Mouse (Mus musculus) MEL (cell line): ENCODE data around the gene Ccdc91. TPM values are rescaled to one million over a fixed set of nuclear protein-coding genes. Genes with fewer than 3 reads are reported as not detected.

Experiments used
- DNase-seq: peaks from one replicate; pipeline ENCODE4 v3.0.0; 2011; ENCODE audit warnings: low read depth, low spot score
- H3K27ac ChIP-seq: 2 replicates; pipeline ENCODE4 v1.5.1; 2012; ENCODE audit warnings: low read depth, mild to moderate bottlenecking, control low read depth, low read length, moderate library complexity; ENCODE audit not compliant: control insufficient read depth
- H3K27me3 ChIP-seq, 2 experiments: fragments of 150-350 bp in 1 of 2; sonication (generic) in 1 of 2; 2 replicates each; pipeline ENCODE4 v1.6.1; 2012; ENCODE audit warnings: low read length in 2 of 2, mild to moderate bottlenecking in 2 of 2, improper control_type of control experiment in 1 of 2, moderate library complexity in 1 of 2; ENCODE audit not compliant: insufficient read depth in 2 of 2, control insufficient read depth in 1 of 2
- H3K36me3 ChIP-seq, 2 experiments: 2 replicates each; pipeline ENCODE4 v1.6.1; 2012 to 2014; ENCODE audit warnings: low read length in 2 of 2, improper control_type of control experiment in 1 of 2, inconsistent platforms in 1 of 2, mild to moderate bottlenecking in 1 of 2; ENCODE audit not compliant: insufficient read depth in 2 of 2, control insufficient read depth in 1 of 2
- H3K4me1 ChIP-seq, 2 experiments: fragments of 150-350 bp in 1 of 2; sonication (generic) in 1 of 2; 2 replicates each; pipeline ENCODE4 v1.6.1; 2012; ENCODE audit warnings: low read length in 2 of 2, improper control_type of control experiment in 1 of 2, mild to moderate bottlenecking in 1 of 2; ENCODE audit not compliant: insufficient read depth in 2 of 2, control insufficient read depth in 1 of 2
- H3K4me3 ChIP-seq, 2 experiments: fragments of 150-350 bp in 1 of 2; sonication (generic) in 1 of 2; 2 replicates each; pipeline ENCODE4 v1.5.1; 2012; ENCODE audit warnings: low read depth in 2 of 2, low read length in 2 of 2, mild to moderate bottlenecking in 2 of 2, moderate library complexity in 2 of 2, control low read depth in 1 of 2, improper control_type of control experiment in 1 of 2; ENCODE audit not compliant: control insufficient read depth in 1 of 2, insufficient read depth in 1 of 2
- H3K79me2 ChIP-seq: 2 replicates; pipeline ENCODE4 v1.6.1; 2012; ENCODE audit warnings: mild to moderate bottlenecking, low read length, moderate library complexity; ENCODE audit not compliant: control insufficient read depth, poor library complexity, insufficient read depth
- H3K9ac ChIP-seq: 2 replicates; pipeline ENCODE4 v1.6.1; 2012; ENCODE audit warnings: low read depth, mild to moderate bottlenecking, control low read depth, low read length, moderate library complexity; ENCODE audit not compliant: control insufficient read depth, poor library complexity, severe bottlenecking
- H3K9me3 ChIP-seq: fragments of 150-350 bp; sonication (generic); replicated peaks from 2 replicates; pipeline ENCODE4 v1.6.1; 2012; ENCODE audit warnings: mild to moderate bottlenecking, low read length, improper control_type of control experiment, moderate library complexity; ENCODE audit not compliant: insufficient read depth
- BHLHE40 ChIP-seq: IDR thresholded peaks from 2 replicates; pipeline ENCODE4 v1.6.1; 2012; ENCODE audit warnings: low read depth, mild to moderate bottlenecking, inconsistent platforms, low read length, improper control_type of control experiment, borderline replicate concordance
- CHD1 ChIP-seq: IDR thresholded peaks from 2 replicates; pipeline ENCODE4 v1.6.1; 2012; ENCODE audit warnings: low read depth, mild to moderate bottlenecking, inconsistent platforms, low read length, improper control_type of control experiment
- CHD2 ChIP-seq: IDR thresholded peaks from 2 replicates; pipeline ENCODE4 v1.6.1; 2011; ENCODE audit warnings: low read length, improper control_type of control experiment
- CTCF ChIP-seq, 3 experiments: IDR thresholded peaks in 2 of 3; conservative IDR thresholded peaks in 1 of 3; 2 replicates each; pipeline ENCODE4 v1.5.1; 2011 to 2012; ENCODE audit warnings: low read length in 3 of 3, low read depth in 2 of 3, mild to moderate bottlenecking in 2 of 3, improper control_type of control experiment in 1 of 3, inconsistent platforms in 1 of 3, mixed read lengths in 1 of 3, moderate library complexity in 1 of 3; ENCODE audit not compliant: control insufficient read depth in 1 of 3, insufficient read depth in 1 of 3, poor library complexity in 1 of 3, severe bottlenecking in 1 of 3
- ELF1 ChIP-seq: IDR thresholded peaks from 2 replicates; pipeline ENCODE4 v1.6.1; 2014; ENCODE audit warnings: low read depth, mild to moderate bottlenecking, inconsistent platforms, low read length, improper control_type of control experiment, moderate library complexity
- ETS1 ChIP-seq: IDR thresholded peaks from 2 replicates; pipeline ENCODE4 v1.6.1; 2012; ENCODE audit warnings: low read depth, mild to moderate bottlenecking, inconsistent platforms, low read length, improper control_type of control experiment, moderate library complexity
- GABPA ChIP-seq: IDR thresholded peaks from 2 replicates; pipeline ENCODE4 v1.6.1; 2012; ENCODE audit warnings: low read depth, mild to moderate bottlenecking, inconsistent platforms, low read length, improper control_type of control experiment, moderate library complexity
- GATA1 ChIP-seq: IDR thresholded peaks from 2 replicates; pipeline ENCODE4 v1.6.1; 2011; ENCODE audit warnings: low read depth, low read length, improper control_type of control experiment
- KAT2A ChIP-seq: conservative IDR thresholded peaks from 2 replicates; pipeline ENCODE4 v1.6.1; 2012; ENCODE audit warnings: low read depth, low read length, improper control_type of control experiment, inconsistent platforms
- MEF2A ChIP-seq: IDR thresholded peaks from 2 replicates; pipeline ENCODE4 v1.6.1; 2014; ENCODE audit warnings: low read depth, mild to moderate bottlenecking, inconsistent platforms, low read length, improper control_type of control experiment; ENCODE audit not compliant: poor library complexity, insufficient replicate concordance, severe bottlenecking; ENCODE audit errors: extremely low read depth
- POLR2A ChIP-seq, 2 experiments: IDR thresholded peaks; 2 replicates each; pipeline ENCODE4 v1.6.1; 2011 to 2012; ENCODE audit warnings: low read length in 2 of 2, mild to moderate bottlenecking in 2 of 2, control low read depth in 1 of 2, improper control_type of control experiment in 1 of 2, low read depth in 1 of 2, moderate library complexity in 1 of 2; ENCODE audit not compliant: control insufficient read depth in 1 of 2, insufficient read depth in 1 of 2, poor library complexity in 1 of 2
- POLR2AphosphoS2 ChIP-seq: IDR thresholded peaks from 2 replicates; pipeline ENCODE4 v1.6.1; 2011; ENCODE audit warnings: low read length, improper control_type of control experiment
- POLR2AphosphoS5 ChIP-seq: IDR thresholded peaks from 2 replicates; pipeline ENCODE4 v1.6.1; 2012; ENCODE audit warnings: low read depth, borderline replicate concordance, mild to moderate bottlenecking, inconsistent platforms, low read length, moderate library complexity, mixed read lengths
- SIN3A ChIP-seq: IDR thresholded peaks from 2 replicates; pipeline ENCODE4 v1.6.1; 2012; ENCODE audit warnings: low read length, improper control_type of control experiment, inconsistent platforms
- SMC3 ChIP-seq: IDR thresholded peaks from 2 replicates; pipeline ENCODE4 v1.6.1; 2011; ENCODE audit warnings: low read depth, low read length, improper control_type of control experiment
- TAL1 ChIP-seq: IDR thresholded peaks from 2 replicates; pipeline ENCODE4 v1.6.1; 2012; ENCODE audit warnings: mild to moderate bottlenecking, inconsistent platforms, low read length, moderate library complexity, mixed read lengths
- TCF12 ChIP-seq: IDR thresholded peaks from 2 replicates; pipeline ENCODE4 v1.6.1; 2014; ENCODE audit warnings: low read depth, mild to moderate bottlenecking, inconsistent platforms, low read length, improper control_type of control experiment, moderate library complexity
- UBTF ChIP-seq: IDR thresholded peaks from 2 replicates; pipeline ENCODE4 v1.6.1; 2012; ENCODE audit warnings: low read depth, mild to moderate bottlenecking, inconsistent platforms, low read length, improper control_type of control experiment, moderate library complexity, borderline replicate concordance; ENCODE audit not compliant: insufficient read depth
- USF2 ChIP-seq, 2 experiments: IDR thresholded peaks; 2 replicates each; pipeline ENCODE4 v1.6.1; 2011 to 2012; ENCODE audit warnings: improper control_type of control experiment in 2 of 2, low read length in 2 of 2, borderline replicate concordance in 1 of 2, inconsistent platforms in 1 of 2, low read depth in 1 of 2, mild to moderate bottlenecking in 1 of 2; ENCODE audit not compliant: insufficient read depth in 1 of 2
- ZC3H11A ChIP-seq: IDR thresholded peaks from 2 replicates; pipeline ENCODE4 v1.6.1; 2012; ENCODE audit warnings: low read depth, mild to moderate bottlenecking, inconsistent platforms, low read length, improper control_type of control experiment
- ZKSCAN1 ChIP-seq: IDR thresholded peaks from 2 replicates; pipeline ENCODE4 v1.6.1; 2012; ENCODE audit warnings: low read depth, mild to moderate bottlenecking, inconsistent platforms, low read length, improper control_type of control experiment, moderate library complexity
- ZNF384 ChIP-seq: IDR thresholded peaks from 2 replicates; pipeline ENCODE4 v1.6.1; 2012; ENCODE audit warnings: low read depth, mild to moderate bottlenecking, inconsistent platforms, low read length, improper control_type of control experiment
- polyA plus RNA-seq, 2 experiments: library from polyadenylated mRNA; stranded (reverse) in 1 of 2; unstranded in 1 of 2; fragments of >175 nt in 1 of 2; fragments of >200 nt in 1 of 2; gene quantifications; 2 replicates each; pipeline versions ENCODE4 v1.2.1 to v1.2.4; 2012; ENCODE audit warnings: low replicate concordance in 2 of 2, low read depth in 1 of 2; ENCODE audit not compliant: insufficient read length in 2 of 2, insufficient read depth in 1 of 2, missing spikeins in 1 of 2
- total RNA-seq: library from RNA; depleted of rRNA; stranded (reverse); fragments of 300-350 nt; gene quantifications from 2 replicates; pipeline ENCODE4 v1.2.3, GENCODE M21; 2012

Ccdc91 gene
- total and polyA plus RNA-seq, 3 experiments = not detected

GRCm38 (mm10) chr6:147517909-147518308, 42.3 kb downstream of the Ccdc91 start:
- Histone ChIP-seq H3K27me3 (no peaks in the 10 kb centered on the region), H3K4me1 (no peaks in the 10 kb centered on the region), H3K36me3 (no peaks in the 10 kb centered on the region), H3K79me2 (no peaks in the 10 kb centered on the region), H3K4me3 (no peak overlapping the region), H3K27ac (no peak overlapping the region), H3K9ac (no peak overlapping the region), H3K9me3 (no peaks in the 10 kb centered on the region)
- TF ChIP-seq POLR2A (IDR thresholded peaks at IDR 0.05; ENCODE audit: control insufficient read depth in 1 of 2, insufficient read depth in 1 of 2, low read depth in 1 of 2, low read length in 2 of 2, poor library complexity in 1 of 2) (no peak), UBTF (no peak), ZKSCAN1 (no peak), POLR2AphosphoS2 (no peak), KAT2A (no peak), POLR2AphosphoS5 (no peak), ZNF384 (no peak), TCF12 (no peak), TAL1 (no peak), CTCF (IDR thresholded peaks at IDR 0.05 in 2 of 3, conservative IDR thresholded peaks at IDR 0.05 in 1 of 3; ENCODE audit: control insufficient read depth in 1 of 3, insufficient read depth in 1 of 3, low read depth in 2 of 3, low read length in 3 of 3, poor library complexity in 1 of 3, severe bottlenecking in 1 of 3) (no peak), GABPA (no peak), SMC3 (no peak), SIN3A (no peak), ELF1 (no peak), MEF2A (no peak), BHLHE40 (no peak)
- DNase-seq = no peak

- Histone ChIP-seq H3K79me2 (no peaks in the 10 kb centered on the region), H3K27me3 (no peaks in the 10 kb centered on the region), H3K36me3 (no peaks in the 10 kb centered on the region), H3K9me3 (no peaks in the 10 kb centered on the region), H3K4me1 (no peaks in the 10 kb centered on the region), H3K4me3 (no peak overlapping the region), H3K9ac (no peak overlapping the region), H3K27ac (no peak overlapping the region)
- DNase-seq = no peak
- TF ChIP-seq GATA1 (no peak), ETS1 (no peak), POLR2AphosphoS5 (no peak), CHD1 (no peak), UBTF (no peak), ZC3H11A (no peak), CHD2 (no peak), USF2 (IDR thresholded peaks at IDR 0.05; ENCODE audit: borderline replicate concordance in 1 of 2, insufficient read depth in 1 of 2, low read depth in 1 of 2, low read length in 2 of 2) (no peak), ZKSCAN1 (no peak)
Observed at GRCm38 (mm10) chr6:147525236-147525635, 49.6 kb downstream of the Ccdc91 start.
